18 mouse cellular contexts compared by ENCODE assay signal in the genomic region with DNA sequence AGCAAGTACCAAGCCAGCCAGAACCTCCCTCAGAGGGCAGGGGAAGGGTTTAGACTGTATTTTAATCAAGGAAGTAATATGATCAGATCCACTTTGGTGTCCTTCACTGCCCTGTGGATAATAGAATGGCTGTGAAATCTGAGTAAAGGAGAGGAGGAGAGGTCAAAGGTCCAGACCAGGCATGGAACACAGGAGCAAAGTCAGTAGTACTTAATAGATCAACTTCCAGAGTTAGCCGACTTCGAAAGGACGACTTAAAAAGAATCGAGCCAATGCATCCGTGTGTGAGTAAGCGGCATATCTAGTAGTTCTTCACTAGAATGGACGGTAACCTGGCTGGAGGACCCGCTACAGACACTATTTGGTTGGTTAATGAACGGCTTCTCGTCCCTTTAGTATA.
"Had no signal": no experiment of that assay in that cellular context is flagged by ENCODE, and none has a peak within 500 bp of the region (broad histone marks: within the 10 kb centered on the region; RNA-seq: fewer than 3 reads in every experiment).

No protein-coding gene starts in this region.

- H3K36me3 ChIP-seq: midbrain, embryonic 10.5 days; neural tube, embryonic 13.5 days; neural tube, embryonic 15.5 days had no signal

- H3K9me3 ChIP-seq: midbrain, embryonic 10.5 days; neural tube, embryonic 13.5 days; neural tube, embryonic 15.5 days had no signal

- H3K27ac ChIP-seq: midbrain, embryonic 10.5 days; neural tube, embryonic 13.5 days; neural tube, embryonic 15.5 days had no signal

- H3K27me3 ChIP-seq: neural tube, embryonic 13.5 days; neural tube, embryonic 15.5 days had no signal

- H3K4me3 ChIP-seq: midbrain, embryonic 10.5 days; myocyte; neural tube, embryonic 13.5 days; neural tube, embryonic 15.5 days had no signal

- H3K4me1 ChIP-seq: midbrain, embryonic 10.5 days; neural tube, embryonic 13.5 days; neural tube, embryonic 15.5 days had no signal

- H3K9ac ChIP-seq: lung, embryonic 14.5 days; neural tube, embryonic 13.5 days; neural tube, embryonic 15.5 days had no signal

- ATAC-seq: midbrain, embryonic 16.5 days had no signal

- H3K4me2 ChIP-seq: lung, embryonic 14.5 days; neural tube, embryonic 13.5 days; neural tube, embryonic 15.5 days had no signal

- DNase-seq: lung, adult 18-20 months; lung, embryonic 14.5 days; lung, postnatal 10 days; lung, postnatal 4 days; midbrain, embryonic 14.5 days; retina, postnatal 1 day; right cerebral cortex, adult 18-20 months; right cerebral cortex, postnatal 25 days; right cerebral cortex, postnatal 4 days; spleen, adult 18-20 months; thymus, adult 18-20 months; thymus, postnatal 14 days; thymus, postnatal 36 days had no signal
